Mouse (Mus musculus): ENCODE results near the gene Atl1. TPM values are rescaled to one million over a fixed set of nuclear protein-coding genes. Genes with fewer than 3 reads are reported as not detected.

Atl1 gene
- 0.85 to 2.1 TPM (median 1.1 TPM) in 3 replicates for total RNA-seq (2017)

DNA sequence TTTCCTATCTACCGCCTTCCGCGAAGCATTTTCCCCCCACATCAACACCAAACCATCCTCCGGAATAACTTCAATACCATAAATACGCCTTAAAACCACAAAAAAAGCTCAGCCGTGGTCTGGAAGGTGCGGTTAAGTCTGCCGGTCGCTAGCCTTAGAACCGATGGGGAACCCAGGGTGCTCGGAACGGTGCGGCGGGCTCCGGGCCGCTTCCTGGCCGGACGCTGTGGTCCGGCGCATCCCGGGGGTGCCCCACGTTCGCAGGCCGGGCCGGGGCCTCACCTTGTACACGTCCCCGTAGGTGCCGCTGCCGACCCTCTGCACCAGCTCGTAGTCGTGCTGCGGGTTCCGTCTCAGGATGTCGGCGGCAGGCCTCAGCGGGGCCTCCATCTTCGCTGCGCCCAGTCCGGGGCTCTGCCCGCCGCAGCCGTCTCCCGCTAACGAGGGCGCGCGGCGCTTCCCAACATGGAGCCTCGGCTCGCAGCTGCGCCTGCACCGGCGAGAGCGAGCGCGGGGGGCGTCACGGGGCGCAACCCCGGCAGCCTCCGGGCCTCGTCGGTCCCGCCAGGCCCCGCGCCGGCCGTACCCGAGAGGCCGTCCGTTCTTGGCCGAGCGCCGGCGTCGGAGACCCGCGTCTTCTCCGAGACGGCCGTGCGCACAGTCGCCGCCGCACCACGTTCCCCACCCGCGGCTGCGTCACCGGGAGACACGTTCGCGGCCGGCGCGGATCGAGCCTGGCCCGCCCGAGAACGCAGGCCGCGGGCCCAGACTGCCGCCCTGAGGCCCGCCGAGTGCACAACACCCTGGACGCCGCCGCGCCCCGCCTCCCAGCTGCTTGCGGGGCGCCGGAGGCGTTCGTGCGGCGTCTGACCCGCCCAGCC lies at the start of gene Atl1, which contains the start of gene Map4k5:
Gene Atl1, plus strand, starts transcription at position 244 of the 881 bp plus-strand sequence.
Gene Map4k5, minus strand, starts transcription at position 830 of the 881 bp plus-strand sequence.
- ATAC-seq (replicated peaks; ENCODE audit: insufficient number of reproducible peaks, low FRiP score, low TSS enrichment, poor library complexity, severe bottlenecking), result peak; percentile 83

DNA sequence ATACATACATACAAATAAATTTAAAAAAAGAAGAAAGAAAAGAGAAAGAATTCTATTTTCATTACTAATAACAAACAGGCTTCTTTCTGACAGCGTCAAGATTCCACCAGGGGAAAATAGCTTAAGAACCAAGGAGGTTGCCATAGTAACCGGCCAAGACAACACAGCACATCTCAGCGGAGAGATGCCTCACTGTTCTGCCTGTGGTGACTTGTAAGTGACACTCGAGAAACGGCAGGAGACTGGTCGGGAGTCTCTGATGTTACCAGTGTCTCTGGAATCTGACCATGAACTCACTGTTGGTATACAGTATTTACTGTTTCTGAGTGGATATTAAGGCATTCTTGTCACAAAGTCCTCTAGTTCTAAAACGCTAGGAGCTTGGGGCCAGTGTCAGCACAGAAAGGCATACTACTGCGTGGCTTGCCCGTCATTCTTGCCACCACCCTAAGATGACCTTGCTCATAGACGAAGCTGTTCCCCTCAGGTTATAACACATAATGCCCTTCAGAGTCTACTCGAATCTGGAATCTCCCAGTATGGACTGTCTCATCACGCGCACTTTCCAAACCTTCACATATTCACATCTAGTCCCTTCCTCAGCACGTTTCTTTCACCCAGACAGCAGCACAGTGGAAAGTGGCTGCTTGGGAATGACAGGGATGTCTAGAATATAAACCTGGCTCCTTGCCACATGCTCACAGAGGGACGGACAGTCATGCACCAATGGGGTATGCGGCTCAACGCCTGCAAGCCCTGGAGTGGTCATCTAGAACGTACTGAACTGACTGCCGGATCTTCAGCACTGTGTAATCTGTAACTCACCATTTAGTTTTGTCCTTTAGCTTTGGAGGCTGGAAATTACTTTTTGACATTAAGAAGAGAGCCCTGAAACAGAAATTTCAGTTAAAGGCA lies 48.6 kb upstream of the Atl1 start:
- no peak for ATAC-seq (replicated peaks; ENCODE audit: insufficient number of reproducible peaks, low FRiP score, low TSS enrichment, poor library complexity, severe bottlenecking)

DNA sequence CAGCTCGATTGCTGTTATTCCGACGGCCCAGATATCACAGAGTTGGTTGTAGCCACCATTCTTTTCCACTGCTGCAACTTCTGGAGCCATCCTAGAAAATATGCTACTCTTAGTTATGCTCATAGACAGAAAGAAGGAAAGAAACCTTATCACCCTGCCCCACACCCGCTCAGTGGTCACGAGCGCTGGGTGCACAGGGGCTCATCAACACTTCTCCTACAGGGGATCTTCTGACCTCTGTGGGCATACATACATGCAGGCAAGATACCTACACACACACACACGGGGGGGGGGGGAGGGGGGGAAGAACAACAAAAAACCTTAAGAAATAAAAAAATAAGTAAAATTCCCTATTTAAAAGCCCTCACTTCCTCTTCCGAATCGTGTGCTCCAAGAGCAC lies 46.7 kb upstream of the Atl1 start:
- no peak for ATAC-seq (replicated peaks; ENCODE audit: insufficient number of reproducible peaks, low FRiP score, low TSS enrichment, poor library complexity, severe bottlenecking)

DNA sequence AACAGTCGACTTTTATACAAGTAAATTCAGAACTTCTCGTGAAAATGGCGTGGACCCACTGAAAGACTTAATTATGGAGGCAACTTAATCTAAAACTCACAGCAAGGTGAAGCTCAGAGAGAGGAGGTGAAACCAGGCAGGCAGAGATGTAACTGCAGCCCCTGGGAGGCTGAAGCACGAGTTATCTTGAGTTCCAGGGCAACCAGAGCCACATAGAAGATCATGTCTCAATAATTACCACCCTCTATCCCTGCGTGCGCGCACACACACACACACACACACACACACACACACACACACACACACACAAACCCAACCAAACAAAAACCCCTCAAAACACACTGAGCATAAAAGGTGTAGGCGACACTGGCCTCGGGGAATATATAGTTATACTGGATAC lies 45.9 kb upstream of the Atl1 start:
- no peak for ATAC-seq (replicated peaks; ENCODE audit: insufficient number of reproducible peaks, low FRiP score, low TSS enrichment, poor library complexity, severe bottlenecking)

DNA sequence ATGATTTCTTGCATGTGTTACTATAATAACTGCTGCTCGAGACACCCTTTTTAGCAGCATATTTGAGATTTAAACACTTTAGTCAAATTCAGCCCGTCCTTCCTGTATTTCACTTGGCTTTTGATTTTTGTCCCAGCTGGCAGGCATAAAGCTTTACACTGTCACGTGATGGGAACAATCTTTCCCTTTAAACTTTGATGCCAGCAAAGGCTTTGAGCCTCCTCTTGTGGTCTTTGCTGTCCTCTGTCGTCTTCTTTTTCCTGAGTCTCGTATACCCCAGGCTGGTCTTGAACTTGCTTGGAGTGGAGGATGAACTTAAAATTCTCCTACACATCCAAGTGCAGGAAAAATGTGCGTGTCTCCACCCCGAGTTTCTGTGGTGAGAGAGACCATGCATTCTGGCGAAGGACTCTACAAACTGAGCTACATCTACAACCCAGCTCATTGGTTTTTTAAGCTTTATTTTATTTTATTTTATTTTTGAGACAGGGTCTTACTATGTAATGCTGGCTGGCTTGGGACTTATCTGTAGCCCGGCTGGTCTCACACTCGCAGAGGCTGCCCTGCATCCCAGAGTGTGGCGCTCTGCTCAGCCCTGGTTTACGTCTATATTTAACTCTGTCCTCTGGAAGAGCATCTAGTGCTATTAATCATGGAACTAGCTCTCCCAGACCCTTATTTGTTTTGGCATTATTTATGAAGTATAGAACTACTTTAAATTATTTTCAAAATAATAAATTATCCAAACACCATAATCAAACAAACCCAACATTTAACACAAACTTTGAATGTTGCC lies 44.1 kb upstream of the Atl1 start:
- no peak for ATAC-seq (replicated peaks; ENCODE audit: insufficient number of reproducible peaks, low FRiP score, low TSS enrichment, poor library complexity, severe bottlenecking)

DNA sequence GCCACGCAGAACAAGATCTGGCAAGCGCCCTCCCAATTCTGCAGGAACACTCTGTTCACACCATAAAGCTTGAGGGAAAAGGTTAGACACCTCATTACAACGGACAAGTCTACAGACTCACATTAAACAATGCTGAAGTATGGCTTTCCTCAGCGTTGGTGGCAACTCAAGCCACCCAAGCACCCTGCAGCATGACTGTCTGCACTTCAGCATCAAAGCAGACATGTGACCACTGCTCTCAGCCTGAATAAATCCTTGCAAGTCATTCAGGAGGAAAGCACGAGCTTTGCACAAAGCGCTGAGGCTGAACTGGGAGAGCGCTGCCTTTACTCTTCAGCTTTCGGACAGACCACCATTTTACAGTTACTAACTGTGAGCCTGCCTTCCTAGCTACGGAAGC lies 40.1 kb upstream of the Atl1 start:
- ATAC-seq (replicated peaks; ENCODE audit: insufficient number of reproducible peaks, low FRiP score, low TSS enrichment, poor library complexity, severe bottlenecking), result no peak

DNA sequence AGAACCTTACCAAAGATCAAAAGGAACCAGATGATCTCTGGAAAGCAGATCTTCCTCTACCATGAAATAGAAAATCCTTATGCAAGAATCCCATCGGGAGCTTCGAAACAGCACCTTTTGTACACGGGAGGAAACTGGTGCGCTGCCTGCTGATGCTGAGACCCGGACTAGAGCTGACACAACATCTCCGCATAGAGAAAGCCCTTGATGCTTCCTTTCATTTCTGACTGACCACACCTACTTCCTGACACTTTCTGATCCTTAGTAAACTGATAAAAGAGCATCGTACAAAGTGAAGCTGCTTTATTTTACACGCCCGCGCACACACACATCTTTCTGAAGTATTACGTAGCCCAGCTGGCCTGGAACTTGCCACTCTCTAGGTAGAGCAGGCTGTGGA lies 39.0 kb upstream of the Atl1 start:
- no peak for ATAC-seq (replicated peaks; ENCODE audit: insufficient number of reproducible peaks, low FRiP score, low TSS enrichment, poor library complexity, severe bottlenecking)

DNA sequence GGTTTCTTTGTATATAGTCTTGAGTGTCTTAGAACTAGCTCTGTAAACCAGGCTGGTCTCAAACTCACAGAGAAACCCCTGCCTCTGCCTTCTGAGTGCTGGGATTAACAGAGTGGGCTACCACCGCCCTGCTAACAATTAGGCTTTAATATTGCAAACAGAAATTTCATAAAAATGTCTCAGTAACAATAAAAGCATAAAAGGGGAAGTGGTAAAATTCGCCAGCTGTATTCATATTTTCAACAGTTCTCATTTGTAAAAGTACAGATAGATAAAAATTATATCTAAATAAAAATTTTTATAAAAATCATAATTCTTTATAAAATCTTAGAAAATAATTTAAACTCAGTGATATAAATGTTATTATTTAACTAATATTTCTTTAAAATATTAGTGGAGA lies 38.5 kb upstream of the Atl1 start:
- ATAC-seq (replicated peaks; ENCODE audit: insufficient number of reproducible peaks, low FRiP score, low TSS enrichment, poor library complexity, severe bottlenecking), result no peak

DNA sequence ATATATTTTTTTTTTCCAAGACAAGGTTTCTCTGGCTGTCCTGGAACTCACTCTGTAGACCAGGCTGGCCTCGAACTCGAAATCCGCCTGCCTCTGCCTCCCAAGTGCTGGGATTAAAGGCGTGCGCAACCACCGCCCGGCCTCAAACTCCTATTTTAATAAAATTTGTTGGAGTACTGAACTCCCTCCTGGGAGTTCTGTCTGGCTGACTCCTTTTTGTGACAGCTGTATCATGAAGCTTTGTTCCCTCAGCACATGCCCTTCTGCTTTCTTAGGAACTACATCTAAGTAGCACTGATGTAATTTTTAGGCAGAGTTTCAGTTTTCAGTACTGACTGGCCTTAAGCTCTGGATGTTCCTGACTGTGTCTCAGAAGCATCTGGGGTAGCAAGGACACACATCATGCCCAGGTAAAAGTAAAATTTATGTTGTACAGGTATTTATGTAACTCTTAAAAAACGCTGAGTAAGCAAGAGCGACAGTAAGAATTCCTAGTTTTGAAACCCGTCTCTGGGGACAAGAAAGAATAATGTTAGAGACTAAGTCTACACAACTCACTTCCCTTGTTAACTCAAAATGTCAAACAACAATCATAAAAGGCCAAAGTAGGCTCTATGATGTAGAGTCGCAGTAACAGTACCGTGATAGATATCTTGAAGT lies 36.6 kb upstream of the Atl1 start:
- no peak for ATAC-seq (replicated peaks; ENCODE audit: insufficient number of reproducible peaks, low FRiP score, low TSS enrichment, poor library complexity, severe bottlenecking)

DNA sequence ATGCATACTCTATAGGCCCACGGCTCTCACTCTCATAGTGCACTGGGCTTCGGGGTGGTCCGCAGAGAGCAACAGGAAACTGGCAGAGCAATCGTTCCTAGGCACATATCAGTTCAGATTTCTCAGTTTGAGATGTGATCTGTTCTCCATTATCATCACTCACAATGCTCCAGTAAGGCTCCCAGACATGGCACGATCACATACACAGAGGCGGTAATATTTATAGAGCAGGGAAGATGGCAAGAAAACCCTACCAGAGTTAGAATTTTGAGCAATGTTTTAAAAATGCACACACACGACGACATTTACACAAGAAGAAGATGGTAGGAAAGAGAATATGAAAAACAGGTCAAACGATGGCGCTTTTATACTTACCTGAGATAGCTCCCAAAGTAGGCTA lies 36.0 kb upstream of the Atl1 start:
- no peak for ATAC-seq (replicated peaks; ENCODE audit: insufficient number of reproducible peaks, low FRiP score, low TSS enrichment, poor library complexity, severe bottlenecking)

DNA sequence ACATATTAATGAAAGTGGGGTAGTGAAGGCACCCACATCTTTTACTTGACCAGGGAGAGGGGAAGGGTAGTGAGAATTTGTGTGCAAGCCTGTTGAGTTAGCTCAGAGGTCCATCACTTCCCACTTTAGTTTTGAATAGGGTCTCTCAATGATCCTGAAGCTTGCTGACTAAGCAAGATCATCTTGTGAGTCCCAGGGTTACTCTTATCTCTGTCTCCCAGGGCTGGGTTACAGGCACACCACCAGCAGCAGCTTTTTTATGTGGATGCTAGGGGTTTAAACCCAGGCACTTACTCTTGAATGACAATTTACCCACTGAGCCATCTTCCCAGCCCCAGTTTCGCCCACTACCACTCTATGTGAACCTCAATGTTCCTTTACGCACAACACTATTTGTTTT lies 34.8 kb upstream of the Atl1 start:
- no peak for ATAC-seq (replicated peaks; ENCODE audit: insufficient number of reproducible peaks, low FRiP score, low TSS enrichment, poor library complexity, severe bottlenecking)

DNA sequence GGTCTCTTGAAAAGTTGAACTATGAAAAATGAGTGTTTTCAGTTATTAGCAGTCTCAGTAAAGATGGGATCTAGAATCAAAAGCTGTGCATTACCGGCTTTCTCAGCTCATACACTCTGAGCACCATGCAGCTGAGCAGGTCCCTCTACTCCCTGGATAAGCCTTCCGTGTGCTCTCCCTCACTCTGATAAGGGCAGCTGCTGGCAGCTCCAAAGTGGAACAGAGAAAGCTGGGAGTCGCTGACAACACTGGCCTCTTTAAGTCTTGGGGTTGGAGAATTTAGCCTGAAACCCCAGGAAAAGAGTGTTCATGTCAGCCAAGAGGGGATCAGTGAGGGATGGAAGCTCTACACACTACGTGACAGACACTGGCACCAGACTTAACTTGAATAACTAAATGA lies 33.6 kb upstream of the Atl1 start:
- ATAC-seq (replicated peaks; ENCODE audit: insufficient number of reproducible peaks, low FRiP score, low TSS enrichment, poor library complexity, severe bottlenecking), result no peak

DNA sequence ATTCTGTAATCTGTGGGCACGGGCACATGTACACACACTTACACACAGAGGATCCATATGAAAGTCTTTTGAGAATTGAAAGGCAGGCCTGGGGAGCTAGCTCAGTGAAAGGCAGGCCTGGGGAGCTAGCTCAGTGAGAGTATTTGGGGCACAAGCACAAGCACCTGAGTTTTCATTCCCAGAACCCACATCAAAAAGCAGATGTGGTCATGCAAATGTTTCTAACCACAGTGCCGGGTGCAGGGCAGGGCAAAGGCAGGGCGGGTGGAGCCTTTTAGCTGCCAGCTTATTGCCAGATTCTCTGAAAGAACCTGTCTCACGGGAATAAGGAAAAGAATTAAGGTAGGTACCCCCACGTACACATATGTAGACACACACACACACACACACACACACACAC lies 28.9 kb upstream of the Atl1 start:
- peak; percentile 75 for ATAC-seq (replicated peaks; ENCODE audit: insufficient number of reproducible peaks, low FRiP score, low TSS enrichment, poor library complexity, severe bottlenecking)

DNA sequence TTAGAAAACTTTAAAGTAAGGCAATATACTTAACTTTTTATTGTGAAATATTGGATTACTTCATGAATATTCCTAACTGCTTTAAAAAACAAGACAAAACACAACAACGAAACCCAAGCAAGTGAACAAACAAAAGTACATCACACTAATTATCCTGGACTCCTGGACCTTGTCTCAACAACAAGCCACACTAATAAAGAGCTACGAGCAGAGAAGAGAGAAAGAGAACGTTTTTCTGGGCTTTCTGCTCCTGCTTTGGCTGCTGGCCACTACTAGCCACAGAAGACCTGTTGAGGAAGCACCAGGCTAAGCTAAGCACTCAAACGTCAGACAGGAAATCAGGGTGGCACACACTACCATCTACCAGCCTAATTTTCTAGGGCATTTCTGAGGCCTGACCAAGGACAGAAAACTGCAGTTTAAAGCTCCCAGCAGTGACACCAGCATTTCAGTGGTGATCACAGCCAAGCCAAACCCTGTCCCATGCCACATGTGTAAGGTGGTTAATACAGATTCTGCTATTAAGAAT lies 28.2 kb upstream of the Atl1 start:
- ATAC-seq (replicated peaks; ENCODE audit: insufficient number of reproducible peaks, low FRiP score, low TSS enrichment, poor library complexity, severe bottlenecking), result peak; percentile 57

DNA sequence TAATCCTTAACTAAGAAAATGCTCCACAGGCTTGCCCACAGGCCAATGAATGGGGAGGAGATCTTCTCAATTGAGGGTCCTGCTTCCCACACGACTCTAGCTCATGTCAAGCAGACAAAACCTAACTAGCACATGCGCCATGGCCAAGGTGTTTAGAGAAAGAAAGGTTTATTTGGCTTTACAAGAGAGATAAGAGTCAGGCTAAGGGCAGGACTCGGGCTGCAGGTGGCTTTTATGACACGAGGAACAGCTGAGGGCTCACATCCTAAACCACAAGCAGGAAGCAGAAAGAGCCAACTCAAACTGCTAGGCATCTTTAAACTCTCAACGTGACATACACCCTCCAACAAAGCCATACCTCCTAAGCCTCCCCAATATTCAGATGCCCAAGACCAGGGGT lies 25.1 kb upstream of the Atl1 start:
- no peak for ATAC-seq (replicated peaks; ENCODE audit: insufficient number of reproducible peaks, low FRiP score, low TSS enrichment, poor library complexity, severe bottlenecking)

DNA sequence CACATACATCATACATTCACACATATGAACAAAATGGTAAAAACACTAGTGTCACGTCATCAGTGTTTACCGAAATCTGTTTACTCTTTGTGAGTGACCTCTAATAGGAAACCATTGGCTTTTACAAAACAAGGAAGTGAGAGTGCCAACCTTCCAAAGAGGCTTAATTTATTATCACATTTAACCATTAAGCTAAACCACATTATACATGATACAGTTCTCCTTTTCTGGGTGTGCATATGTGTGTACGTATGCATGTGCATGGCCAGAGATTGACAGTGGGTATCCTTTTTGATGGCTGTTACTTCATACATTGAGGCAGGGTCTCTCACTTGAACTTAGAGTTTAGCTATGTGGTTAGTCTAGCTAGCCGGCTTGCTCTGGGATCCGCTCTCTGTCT lies 20.8 kb upstream of the Atl1 start:
- ATAC-seq (replicated peaks; ENCODE audit: insufficient number of reproducible peaks, low FRiP score, low TSS enrichment, poor library complexity, severe bottlenecking), result peak; percentile 87

DNA sequence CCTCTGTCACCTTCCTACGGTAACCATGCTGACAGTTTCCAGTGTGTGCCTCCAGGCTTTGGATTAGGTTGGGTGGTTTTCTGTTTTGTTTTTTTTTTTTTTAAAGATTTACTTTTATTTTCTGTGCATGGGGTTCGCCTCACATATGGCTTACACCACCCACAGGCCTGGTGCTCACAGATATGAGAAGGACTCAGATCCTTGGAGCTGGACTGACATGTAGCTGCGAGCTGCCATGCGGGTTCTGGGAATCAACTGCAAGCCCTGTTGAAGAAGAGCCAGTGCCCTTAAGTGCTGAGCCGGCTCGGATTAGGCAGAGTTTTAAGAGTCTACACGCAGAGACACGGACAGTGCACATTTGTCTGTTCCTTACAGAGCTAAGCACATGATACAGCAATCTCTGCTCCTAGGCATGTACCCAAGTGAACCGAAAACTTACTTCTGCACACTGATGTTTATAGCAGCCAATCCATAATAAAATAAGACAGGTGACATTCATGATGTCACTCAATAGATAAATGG lies 14.5 kb upstream of the Atl1 start:
- ATAC-seq (replicated peaks; ENCODE audit: insufficient number of reproducible peaks, low FRiP score, low TSS enrichment, poor library complexity, severe bottlenecking), result no peak

DNA sequence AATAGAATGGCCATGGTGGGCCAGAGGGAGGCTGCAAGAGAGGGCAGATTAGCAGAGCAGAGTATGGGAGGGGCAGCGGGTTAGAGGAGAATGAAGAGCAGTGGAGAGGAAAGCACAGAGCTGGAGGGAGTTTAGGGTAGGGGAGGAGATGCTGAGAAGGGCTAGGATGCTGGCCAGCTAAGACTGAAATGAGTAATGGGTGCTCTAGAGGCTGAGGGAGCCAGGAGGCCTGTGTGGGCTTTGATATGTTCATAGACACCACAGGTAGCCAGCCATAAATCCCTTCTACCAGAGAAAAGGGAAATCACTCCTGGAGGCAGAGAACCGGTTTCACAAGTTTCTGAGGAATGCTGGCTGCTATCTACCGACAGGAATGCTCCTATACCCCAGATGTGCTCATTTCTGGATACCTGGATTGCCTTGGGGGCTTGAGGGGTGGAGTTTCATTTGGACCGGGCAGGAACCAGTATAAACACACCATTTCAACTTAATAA lies 13.2 kb upstream of the Atl1 start:
- no peak for ATAC-seq (replicated peaks; ENCODE audit: insufficient number of reproducible peaks, low FRiP score, low TSS enrichment, poor library complexity, severe bottlenecking)
